Mouse (Mus musculus) Patski (cell line): ENCODE measurements around the gene Defb23. TPM values are rescaled to one million over a fixed set of nuclear protein-coding genes. Genes with fewer than 3 reads are reported as not detected.

Experiments
- ATAC-seq: fragments of 100-300 bp; one replicate; pipeline ENCODE4 v1.8.0; 2021
- CTCF ChIA-PET: fragments of 350-600 bp; sonication (Branson Sonifier 250); formaldehyde crosslinking; loops from one replicate; lab custom pipeline; 2022; ENCODE audit warnings: inconsistent platforms; lab: Charles Lee
- POLR2A ChIA-PET: fragments of 350-600 bp; sonication (Branson Sonifier 250); formaldehyde crosslinking; loops from one replicate; lab custom pipeline; 2022; ENCODE audit warnings: antibody characterized with exemption, inconsistent platforms; lab: Charles Lee
- DNase-seq: peaks from one replicate; pipeline ENCODE4 v3.0.0-alpha.2; 2011; ENCODE audit warnings: low read depth, low spot score
- H3K27me3 ChIP-seq: fragments of 371-371 bp; one replicate; pipeline ENCODE4 v1.5.1; 2021
- CTCF ChIP-seq: fragments of 100-300 bp; IDR thresholded peaks from one replicate; pipeline ENCODE4 v1.5.1; 2021
- in situ Hi-C: fragments of 300-500 bp; cut with MboI; formaldehyde crosslinking; loops from 3 replicates; pipeline ENCODE4 v1.11.1; 2018; ENCODE audit warnings: low pct_unique_long_range_greater_than_20kb, mixed read lengths
- polyA plus RNA-seq: library from polyadenylated mRNA; unstranded; gene quantifications from one replicate; pipeline ENCODE4 v1.2.3, GENCODE M21; 2021

Defb23 gene
- polyA plus RNA-seq, 1 experiment from 2014 or later: not detected

DNA sequence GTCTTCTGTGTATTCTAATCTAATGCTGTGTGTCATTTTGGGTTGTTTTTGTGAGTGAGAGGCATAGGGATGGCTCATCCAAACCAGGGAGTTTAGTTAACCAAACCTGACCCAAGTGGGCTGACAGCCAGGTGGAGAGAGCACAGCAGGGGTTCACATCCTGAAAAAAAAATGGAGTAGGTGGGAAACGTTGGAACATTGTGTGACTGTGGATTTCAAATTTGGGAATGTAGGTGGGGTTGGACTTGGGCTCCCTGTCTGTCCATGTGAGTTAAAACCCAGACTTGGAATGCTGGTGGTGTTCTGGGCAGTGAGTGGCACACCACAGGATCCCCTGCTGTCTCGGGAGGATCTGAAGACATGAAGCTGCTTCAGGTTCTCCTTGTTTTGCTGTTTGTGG lies 12.3 kb upstream of the Defb23 start, which contains the start of gene Defb20:
Gene Defb20, plus strand, starts transcription at position 301 of the 400 bp plus-strand sequence.
- DNase-seq (no peak), ATAC-seq (no peak)
- ChIA-PET POLR2A (no interaction called here), CTCF (interaction anchor here (1.6 kb wide), 1 partner anchor 13 kb away, joined by 5 read pairs; the partner anchor contains the start of gene Defb22)
- in situ Hi-C loops: loop anchor here (5.0 kb wide), 1 partner anchor 71 kb away; no protein-coding TSS in a partner anchor
- H3K27me3 ChIP-seq: no peaks in the 10 kb centered on the region
- TF ChIP-seq CTCF: no peak

DNA sequence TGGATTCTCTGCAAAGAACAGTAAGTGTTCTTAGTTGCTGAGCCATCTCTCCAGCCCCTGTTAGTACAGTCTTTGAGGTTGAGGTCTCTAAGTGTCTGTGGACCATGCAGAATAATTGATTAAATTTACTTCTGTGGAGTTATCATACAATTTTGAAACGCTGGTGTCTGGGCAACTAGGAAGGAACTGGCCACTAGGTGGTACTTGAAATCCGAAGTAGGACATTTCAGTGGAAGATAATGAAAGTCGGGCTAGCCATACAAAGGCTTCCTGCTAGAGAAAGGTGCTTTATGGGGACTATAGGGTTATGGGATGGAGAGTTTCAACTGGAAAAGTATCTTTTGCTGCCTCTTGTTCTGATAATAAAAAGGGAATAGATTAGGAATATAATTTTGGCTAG lies 8.0 kb upstream of the Defb23 start:
- H3K27me3 ChIP-seq: peaks cover 3% of the 10 kb centered on the region
- ChIA-PET POLR2A (no interaction called here), CTCF (interaction anchor here (0.8 to 3.6 kb wide), 3 partner anchors 54 to 79 kb away, joined by 4 to 13 read pairs (median 4); no protein-coding TSS in a partner anchor)
- in situ Hi-C loops: no loop called here
- DNase-seq (no peak), ATAC-seq (no peak)
- peak; percentile 40 for TF ChIP-seq CTCF

DNA sequence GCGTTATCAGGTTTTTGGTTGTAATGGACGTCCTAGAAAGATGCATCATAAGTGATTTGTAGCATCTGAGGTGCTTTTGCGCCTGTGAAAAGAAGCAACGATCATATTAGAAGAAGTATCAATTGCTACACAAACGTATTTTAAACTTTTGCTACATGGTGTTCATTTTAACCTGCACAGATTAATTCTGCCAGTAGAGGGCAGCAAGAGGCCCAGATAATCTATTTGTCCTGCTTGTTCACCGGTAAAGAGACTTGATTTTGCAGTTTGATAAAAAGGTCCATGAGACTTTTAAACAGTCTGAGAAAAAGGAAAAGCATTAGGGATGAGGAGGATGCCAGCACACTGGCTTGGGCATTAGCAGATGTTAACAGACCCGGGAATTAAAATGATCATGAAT lies 6.6 kb upstream of the Defb23 start:
- POLR2A ChIA-PET: no interaction called here
- CTCF ChIA-PET: interaction anchor here (1.0 to 3.6 kb wide), 2 partner anchors 73 to 116 kb away, joined by 5 to 13 read pairs; no protein-coding TSS in a partner anchor
- peaks cover 3% of the 10 kb centered on the region for H3K27me3 ChIP-seq
- DNase-seq (peak; percentile 24), ATAC-seq (no peak)
- in situ Hi-C loops: no loop called here
- TF ChIP-seq CTCF: peak; percentile 73

DNA sequence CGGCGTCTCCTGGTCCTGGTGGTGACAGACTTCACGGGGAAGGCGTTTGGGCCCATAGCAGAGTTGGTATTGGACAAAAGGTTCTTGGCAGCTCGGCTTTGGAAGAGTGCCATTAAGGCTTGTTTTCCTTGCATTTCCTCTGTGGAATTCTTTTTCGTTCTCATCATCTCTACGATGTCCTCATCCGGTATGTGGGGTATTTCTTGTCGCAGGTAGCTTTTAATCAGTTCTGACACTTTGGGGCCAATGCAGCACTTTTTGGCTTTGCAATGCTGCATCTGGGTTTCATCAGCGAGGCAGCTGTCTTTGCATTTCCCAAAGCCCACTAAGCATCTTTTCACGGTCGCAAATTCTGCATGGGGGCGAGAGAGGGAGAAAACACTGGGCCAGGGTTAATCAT lies 5.2 kb downstream of the Defb23 start:
- CTCF ChIA-PET: no interaction called here
- ATAC-seq (no peak), DNase-seq (peak; percentile 10)
- POLR2A ChIA-PET: no interaction called here
- H3K27me3 ChIP-seq: no peaks in the 10 kb centered on the region
- in situ Hi-C loops: no loop called here
- TF ChIP-seq CTCF: no peak

DNA sequence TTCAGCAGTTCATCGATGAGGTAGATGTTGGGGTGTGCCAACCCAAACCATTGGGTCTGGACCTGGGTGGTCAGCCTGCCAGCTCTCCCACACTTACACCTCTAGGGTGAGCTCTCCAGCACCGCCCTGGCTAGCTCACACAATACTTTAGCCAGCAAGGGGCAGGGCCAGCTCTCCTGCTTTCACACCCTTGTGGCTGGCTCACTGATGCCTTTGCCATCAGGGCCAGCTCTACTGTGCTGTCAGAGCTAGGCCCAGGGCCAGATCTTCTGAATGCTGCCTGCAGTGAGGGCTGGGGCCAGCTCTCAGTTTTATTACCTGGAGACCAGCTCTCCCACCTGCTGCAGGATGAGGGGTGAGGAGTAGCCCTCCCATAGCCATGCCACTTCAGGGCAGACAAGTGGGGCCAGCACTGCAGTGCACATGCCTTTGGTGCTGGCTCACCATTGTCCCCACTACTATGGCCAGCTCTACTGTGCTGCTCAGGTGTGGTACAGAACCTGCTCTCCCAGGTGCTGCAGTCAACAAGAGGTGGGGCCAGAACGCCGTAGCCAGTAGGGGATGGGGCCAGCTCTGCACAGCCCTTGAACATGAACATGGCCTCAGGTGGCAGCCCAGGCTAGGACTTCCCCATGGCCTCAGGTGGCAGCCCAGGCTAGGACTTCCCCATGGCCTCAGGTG lies 12.2 kb downstream of the Defb23 start:
- in situ Hi-C loops: no loop called here
- CTCF ChIA-PET: interaction anchor here (0.9 to 1.1 kb wide), 2 partner anchors 16 to 92 kb away, joined by 3 read pairs; no protein-coding TSS in a partner anchor
- no peaks in the 10 kb centered on the region for H3K27me3 ChIP-seq
- no peak for DNase-seq
- no peak for ATAC-seq
- no peak for TF ChIP-seq CTCF
- POLR2A ChIA-PET: interaction anchor here (0.6 kb wide), 1 partner anchor 43 kb away, joined by 4 read pairs; no protein-coding TSS in a partner anchor

DNA sequence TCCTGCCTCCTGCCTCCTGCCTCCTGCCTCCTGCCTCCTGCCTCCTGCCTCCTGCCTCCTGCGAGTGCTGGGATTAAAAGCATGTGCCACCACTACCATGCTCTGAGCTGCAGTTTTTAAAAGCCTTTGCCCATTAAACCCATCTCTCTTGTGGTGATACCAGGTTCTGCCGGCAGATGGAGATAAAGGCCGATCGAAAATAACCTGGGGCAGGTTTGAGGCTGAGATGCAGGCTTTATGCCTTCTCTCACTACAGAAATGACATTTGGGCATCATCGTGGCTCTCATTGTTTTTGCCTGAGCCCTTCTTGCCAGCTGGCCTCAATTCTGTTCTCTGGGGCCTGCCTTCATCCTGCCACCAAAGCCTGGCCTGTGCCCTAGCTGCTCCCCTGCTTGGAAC lies 14.2 kb downstream of the Defb23 start:
- DNase-seq: no peak
- H3K27me3 ChIP-seq: no peaks in the 10 kb centered on the region
- ChIA-PET POLR2A (no interaction called here), CTCF (interaction anchor here (1.1 to 3.5 kb wide), 2 partner anchors 91 to 94 kb away, joined by 3 to 15 read pairs; no protein-coding TSS in a partner anchor)
- in situ Hi-C loops: no loop called here
- no peak for ATAC-seq
- peak; percentile 69 for TF ChIP-seq CTCF

DNA sequence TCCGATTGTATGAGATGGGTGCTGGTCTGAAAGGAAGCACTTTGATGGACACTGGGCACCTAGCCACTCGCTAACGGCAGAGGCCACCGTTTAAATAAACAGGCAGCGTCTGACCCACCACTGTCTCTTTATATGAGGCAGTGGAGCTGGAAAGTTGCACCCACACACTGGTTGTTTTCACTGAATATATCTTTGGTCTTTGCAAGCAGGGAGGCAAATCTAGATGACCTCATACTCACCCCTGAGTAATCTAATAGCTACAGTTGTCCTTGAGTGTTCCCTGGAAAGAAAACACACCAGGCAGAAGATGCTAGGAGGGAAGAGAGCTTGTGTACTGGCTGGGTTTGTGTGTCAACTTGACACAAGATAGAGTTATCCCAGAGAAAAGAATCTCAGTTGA lies 17.0 kb downstream of the Defb23 start:
- in situ Hi-C loops: no loop called here
- ATAC-seq: no peak
- ChIA-PET CTCF (interaction anchor here (0.6 to 3.5 kb wide), 4 partner anchors 10 to 168 kb away, joined by 3 to 15 read pairs (median 4); no protein-coding TSS in a partner anchor), POLR2A (interaction anchor here (0.7 kb wide), 1 partner anchor 99 kb away, joined by 3 read pairs; no protein-coding TSS in a partner anchor)
- DNase-seq: no peak
- no peak for TF ChIP-seq CTCF
- H3K27me3 ChIP-seq: no peaks in the 10 kb centered on the region

DNA sequence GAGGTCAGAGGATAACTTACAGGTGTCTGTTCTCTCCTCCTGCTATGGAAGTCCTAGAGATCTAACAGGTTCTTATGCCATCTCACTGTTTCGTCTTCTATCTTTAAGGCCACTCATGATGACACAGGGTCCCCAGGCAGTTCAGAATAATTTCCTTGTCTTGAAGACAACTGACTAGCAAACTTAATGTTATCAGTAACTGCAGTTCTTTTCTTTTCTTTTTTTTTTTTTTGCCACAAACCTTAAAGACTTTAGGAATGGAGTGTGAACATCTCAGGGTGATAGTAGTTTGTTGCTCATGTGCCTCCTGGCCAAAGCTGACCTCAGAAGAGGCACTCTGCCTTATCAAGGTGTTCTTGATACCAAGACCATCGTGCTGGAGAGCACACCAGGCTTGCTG lies 17.8 kb downstream of the Defb23 start:
- no peak for TF ChIP-seq CTCF
- POLR2A ChIA-PET: no interaction called here
- DNase-seq: no peak
- in situ Hi-C loops: no loop called here
- ATAC-seq: no peak
- H3K27me3 ChIP-seq: no peaks in the 10 kb centered on the region
- CTCF ChIA-PET: interaction anchor here (0.8 kb wide), 1 partner anchor 98 kb away, joined by 3 read pairs; no protein-coding TSS in a partner anchor

DNA sequence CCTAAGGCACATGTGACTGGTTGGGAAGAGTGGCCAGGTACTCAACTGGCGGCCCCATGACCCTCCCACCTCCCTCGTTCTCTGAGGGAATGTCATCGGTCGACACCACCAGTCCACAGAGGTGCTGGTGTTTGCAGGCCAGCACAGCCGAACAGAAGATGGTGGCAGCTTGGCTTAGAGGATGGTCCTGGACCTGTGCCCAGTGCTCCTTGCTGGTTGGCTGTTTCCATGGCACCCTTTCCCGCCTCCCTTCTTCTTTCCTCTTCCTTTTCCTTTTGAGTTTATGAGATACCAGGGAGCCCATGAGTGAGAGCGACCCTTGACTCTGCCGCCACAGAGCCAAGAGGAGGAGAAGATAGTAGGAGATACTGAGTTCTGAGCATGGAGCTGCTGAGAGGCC lies 21.1 kb downstream of the Defb23 start:
- ChIA-PET POLR2A (interaction anchor here (1.3 kb wide), 1 partner anchor 107 kb away, joined by 3 read pairs; no protein-coding TSS in a partner anchor), CTCF (interaction anchor here (1.3 to 1.8 kb wide), 3 partner anchors 50 to 111 kb away, joined by 3 to 8 read pairs (median 6); no protein-coding TSS in a partner anchor)
- DNase-seq (no peak), ATAC-seq (no peak)
- no peaks in the 10 kb centered on the region for H3K27me3 ChIP-seq
- in situ Hi-C loops: loop anchor here (5.0 kb wide), 1 partner anchor 51 kb away; no protein-coding TSS in a partner anchor
- TF ChIP-seq CTCF: no peak

DNA sequence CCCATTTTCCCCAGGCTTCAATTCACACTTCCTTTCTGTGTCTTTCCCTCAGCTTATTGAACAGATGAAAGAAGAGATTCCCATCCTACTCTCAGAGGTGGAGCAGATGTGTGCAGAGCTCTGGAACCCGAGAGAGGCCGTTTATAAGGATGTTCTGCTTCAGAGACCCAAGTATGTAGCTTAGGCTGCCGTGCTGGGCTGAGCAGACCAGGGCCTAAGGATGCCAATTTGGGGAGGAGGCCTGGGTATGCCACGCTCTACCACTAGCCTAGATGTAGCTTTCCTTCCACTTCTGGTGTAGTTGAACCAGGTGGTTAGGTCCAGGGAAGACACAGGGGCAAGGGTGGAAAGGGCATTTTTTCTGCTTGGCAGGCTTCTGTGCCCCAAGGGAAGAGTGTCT lies 22.1 kb downstream of the Defb23 start:
- DNase-seq (no peak), ATAC-seq (peak; percentile 55)
- ChIA-PET CTCF (interaction anchor here (1.3 to 1.8 kb wide), 2 partner anchors 49 to 102 kb away, joined by 3 to 8 read pairs; no protein-coding TSS in a partner anchor), POLR2A (interaction anchor here (1.3 kb wide), 1 partner anchor 108 kb away, joined by 3 read pairs; no protein-coding TSS in a partner anchor)
- H3K27me3 ChIP-seq: no peaks in the 10 kb centered on the region
- TF ChIP-seq CTCF: no peak
- in situ Hi-C loops: loop anchor here (5.0 kb wide), 1 partner anchor 50 kb away; no protein-coding TSS in a partner anchor
